Comparison of ENCODE assay signal across 18 mouse cellular contexts in genomic region chr10:62334686-62335422, GRCm38 (mm10). TPM values are rescaled to one million over a fixed set of nuclear protein-coding genes. Genes with fewer than 3 reads are reported as not detected.
DNase-seq lines count a peak whose midpoint lies in the region; ATAC-seq and TF ChIP-seq lines count a peak whose summit lies in the region.
"Had no signal": no experiment of that assay in that cellular context is flagged by ENCODE, and none has a peak within 500 bp of the region (broad histone marks: within the 10 kb centered on the region; RNA-seq: fewer than 3 reads in every experiment).

No protein-coding gene starts in this region.

- H3K4me1 ChIP-seq in heart, postnatal 0 days (ENCODE audit: control insufficient read depth, insufficient read depth): peaks cover 63% of the 10 kb centered on the region
- H3K4me1 ChIP-seq in CH12.LX (ENCODE audit: control insufficient read depth in 1 of 2, insufficient read depth in 2 of 2): peaks cover 10 to 54% of the 10 kb centered on the region in 2 experiments
- peaks cover 100% of the 10 kb centered on the region for H3K4me1 ChIP-seq in liver, embryonic 13.5 days (replicated peaks)
- peaks cover 41% of the 10 kb centered on the region for H3K4me1 ChIP-seq in kidney, embryonic 14.5 days (ENCODE audit: control insufficient read depth, insufficient read depth, low read length)

- TF ChIP-seq CTCF in heart, postnatal 0 days (IDR thresholded peaks at IDR 0.05; ENCODE audit: low read depth): no peak
- no peak for TF ChIP-seq CTCF in CH12.LX (conservative IDR thresholded peaks at IDR 0.05 in 1 of 2, IDR thresholded peaks at IDR 0.05 in 1 of 2; ENCODE audit: low read depth in 2 of 2, low read length in 2 of 2)

- no peaks in the 10 kb centered on the region for H3K36me3 ChIP-seq in heart, postnatal 0 days (replicated peaks; ENCODE audit: control insufficient read depth, insufficient read depth, low read length)
- H3K36me3 ChIP-seq in CH12.LX (replicated peaks in 1 of 2; ENCODE audit: control insufficient read depth in 1 of 2, insufficient read depth in 1 of 2, low read length in 1 of 2): peaks cover 0 to 6% of the 10 kb centered on the region in 2 experiments
- H3K36me3 ChIP-seq in liver, embryonic 13.5 days: peaks cover 10% of the 10 kb centered on the region
- H3K36me3 ChIP-seq in kidney, embryonic 14.5 days (ENCODE audit: control insufficient read depth, insufficient read depth, low read length): no peaks in the 10 kb centered on the region
- H3K36me3 ChIP-seq: embryonic facial prominence, embryonic 13.5 days; limb, embryonic 10.5 days; neural tube, embryonic 13.5 days had no signal

- no peak; the same call in 1 of the 2 replicates for TF ChIP-seq POLR2A in CH12.LX (IDR thresholded peaks at IDR 0.05; ENCODE audit: low read depth, low read length)

- 50% methylated on average over 20 of the region's 20 CpGs for WGBS in heart, postnatal 0 days
- 48% methylated on average over 20 of the region's 20 CpGs for WGBS in liver, embryonic 13.5 days (ENCODE audit: insufficient replicate concordance)
- 66% methylated on average over 20 of the region's 20 CpGs for WGBS in kidney, embryonic 14.5 days

- in situ Hi-C loops in CH12.LX (cut with MboI; ENCODE audit: low pct_ligation_motif_present, low pct_unique_long_range_greater_than_20kb, low sequenced_read_pairs): no loop called here

- dilution Hi-C loops in CH12.LX (cut with MboI; ENCODE audit: extremely low pct_ligation_motif_present, extremely low pct_unique_long_range_greater_than_20kb, low sequenced_read_pairs): no loop called here

- H3K4me3 ChIP-seq in heart, postnatal 0 days (ENCODE audit: low read depth, low read length): no peak overlapping the region
- H3K4me3 ChIP-seq in CH12.LX (replicated peaks in 1 of 3; ENCODE audit: low read depth in 2 of 3, low read length in 2 of 3, poor library complexity in 1 of 3): peak overlapping the region in 1 of 3 experiments; percentile 2
- peak overlapping the region; percentile 20 for H3K4me3 ChIP-seq in liver, embryonic 13.5 days (replicated peaks)
- H3K4me3 ChIP-seq in kidney, embryonic 14.5 days (ENCODE audit: low read length): no peak overlapping the region
- H3K4me3 ChIP-seq: embryonic facial prominence, embryonic 13.5 days; limb, embryonic 10.5 days; neural tube, embryonic 13.5 days had no signal

- peak overlapping the region; percentile 88 for H3K27ac ChIP-seq in heart, postnatal 0 days (ENCODE audit: low read depth)
- no peak overlapping the region for H3K27ac ChIP-seq in CH12.LX (ENCODE audit: insufficient read depth, low read depth)
- H3K27ac ChIP-seq in liver, embryonic 13.5 days: peak overlapping the region; percentile 99
- no peak overlapping the region for H3K27ac ChIP-seq in kidney, embryonic 14.5 days (ENCODE audit: low read depth, low read length)
- H3K27ac ChIP-seq: limb, embryonic 10.5 days; neural tube, embryonic 13.5 days had no signal

- H3K4me2 ChIP-seq in heart, postnatal 0 days (ENCODE audit: low read depth, low read length): no peak overlapping the region
- H3K4me2 ChIP-seq in CH12.LX (ENCODE audit: insufficient read depth, low read depth, poor library complexity, severe bottlenecking): peak overlapping the region; percentile 78
- peak overlapping the region; percentile 99 for H3K4me2 ChIP-seq in liver, embryonic 13.5 days
- no peak overlapping the region for H3K4me2 ChIP-seq in kidney, embryonic 14.5 days (replicated peaks; ENCODE audit: low read depth, low read length)
- H3K4me2 ChIP-seq: embryonic facial prominence, embryonic 13.5 days; neural tube, embryonic 13.5 days had no signal

- H3K9ac ChIP-seq in heart, postnatal 0 days (replicated peaks; ENCODE audit: low read depth, low read length): peak overlapping the region; percentile 29; the same call in 1 of the 2 replicates
- H3K9ac ChIP-seq in CH12.LX (ENCODE audit: insufficient read depth, low read depth): peak overlapping the region; percentile 11; the same call in 1 of the 2 replicates
- peak overlapping the region; percentile 49 for H3K9ac ChIP-seq in liver, embryonic 13.5 days
- no peak overlapping the region for H3K9ac ChIP-seq in kidney, embryonic 14.5 days (ENCODE audit: low read depth, low read length)
- H3K9ac ChIP-seq: embryonic facial prominence, embryonic 13.5 days; neural tube, embryonic 13.5 days had no signal

- no peak for TF ChIP-seq RAD21 in CH12.LX (IDR thresholded peaks at IDR 0.05; ENCODE audit: low read depth, low read length)

- H3K79me2 ChIP-seq in CH12.LX (replicated peaks; ENCODE audit: control insufficient read depth, extremely low read depth, insufficient read depth, poor library complexity, severe bottlenecking): no peaks in the 10 kb centered on the region

- peak; percentile 29 for DNase-seq in cerebellum, adult 9-10 months
- no peak for DNase-seq in cerebellum, adult 8-10 months
- no peak for DNase-seq in heart, postnatal 0 days (ENCODE audit: low spot score)
- DNase-seq in heart, adult 11 months: no peak
- DNase-seq in CH12.LX (ENCODE audit: extremely low read depth): peak; percentile 79
- DNase-seq in liver, embryonic 13.5 days: no peak
- DNase-seq: adrenal gland, adult 2 months; cerebellum, postnatal 25 days; kidney, postnatal 25 days; spleen, adult 18-20 months; thymus, postnatal 14 days had no signal

- no peaks in the 10 kb centered on the region for H3K9me3 ChIP-seq in heart, postnatal 0 days (replicated peaks; ENCODE audit: control insufficient read depth, low read length)
- H3K9me3 ChIP-seq in CH12.LX (replicated peaks; ENCODE audit: low read length): no peaks in the 10 kb centered on the region
- no peaks in the 10 kb centered on the region for H3K9me3 ChIP-seq in liver, embryonic 13.5 days (replicated peaks)
- H3K9me3 ChIP-seq in kidney, embryonic 14.5 days (ENCODE audit: control insufficient read depth, low read length): no peaks in the 10 kb centered on the region
- H3K9me3 ChIP-seq: embryonic facial prominence, embryonic 13.5 days; limb, embryonic 10.5 days; neural tube, embryonic 13.5 days had no signal

- no peaks in the 10 kb centered on the region for H3K27me3 ChIP-seq in heart, postnatal 0 days (ENCODE audit: control insufficient read depth, insufficient read depth, low read length)
- H3K27me3 ChIP-seq in CH12.LX (replicated peaks): no peaks in the 10 kb centered on the region
- H3K27me3 ChIP-seq in liver, embryonic 13.5 days: no peaks in the 10 kb centered on the region
- no peaks in the 10 kb centered on the region for H3K27me3 ChIP-seq in kidney, embryonic 14.5 days (ENCODE audit: control insufficient read depth, insufficient read depth, low read length)
- H3K27me3 ChIP-seq: embryonic facial prominence, embryonic 13.5 days; neural tube, embryonic 13.5 days had no signal

- no peak for TF ChIP-seq EP300 in heart, postnatal 0 days (IDR thresholded peaks at IDR 0.05; ENCODE audit: low read depth)
- no peak for TF ChIP-seq EP300 in CH12.LX (IDR thresholded peaks at IDR 0.05; ENCODE audit: low read length)

- no peak for ATAC-seq in heart, postnatal 0 days (ENCODE audit: insufficient read depth, low read depth)
- no peak for ATAC-seq in liver, embryonic 13.5 days (ENCODE audit: low read depth)
- ATAC-seq in kidney, embryonic 14.5 days (ENCODE audit: low FRiP score, low TSS enrichment): no peak
- ATAC-seq in erythroid progenitor cell, adult 5-6 weeks (replicated peaks; ENCODE audit: low FRiP score, poor library complexity, severe bottlenecking): no peak
- ATAC-seq: forebrain, embryonic 14.5 days; intestine, postnatal 0 days had no signal

TF ChIP-seq in CH12.LX, 34 proteins besides CTCF, POLR2A, EP300 and RAD21 (continues in another document):
- TF ChIP-seq TCF12 (IDR thresholded peaks at IDR 0.05; ENCODE audit: low read depth, low read length) (no peak), MEF2A (IDR thresholded peaks at IDR 0.05; ENCODE audit: borderline replicate concordance, low read depth, low read length) (no peak), TBP (conservative IDR thresholded peaks at IDR 0.05; ENCODE audit: low read depth, low read length) (0 out of 2 replicates have a peak, but pooled peaks have one; percentile 19), JUN (IDR thresholded peaks at IDR 0.05; ENCODE audit: insufficient read depth, low read depth, low read length) (no peak), BHLHE40 (IDR thresholded peaks at IDR 0.05; ENCODE audit: low read depth, low read length) (peak; percentile 78), SMC3 (IDR thresholded peaks at IDR 0.05; ENCODE audit: low read depth, low read length) (no peak), SIN3A (IDR thresholded peaks at IDR 0.05; ENCODE audit: low read length) (peak; percentile 70), ZKSCAN1 (IDR thresholded peaks at IDR 0.05; ENCODE audit: borderline replicate concordance, low read depth, low read length) (no peak), MXI1 (IDR thresholded peaks at IDR 0.05; ENCODE audit: low read depth, low read length) (peak; percentile 16; the same call in 1 of the 2 replicates), PAX5 (IDR thresholded peaks at IDR 0.05; ENCODE audit: low read length) (no peak), MAX (IDR thresholded peaks at IDR 0.05; ENCODE audit: low read length) (no peak), E2F4 (IDR thresholded peaks at IDR 0.05; ENCODE audit: insufficient replicate concordance, low read depth, low read length) (no peak), CHD2 (IDR thresholded peaks at IDR 0.05; ENCODE audit: low read length) (peak; percentile 23; the same call in 1 of the 2 replicates), USF1 (IDR thresholded peaks at IDR 0.05; ENCODE audit: low read depth, low read length) (no peak), GABPA (IDR thresholded peaks at IDR 0.05; ENCODE audit: insufficient replicate concordance, low read depth, low read length) (no peak), CHD1 (IDR thresholded peaks at IDR 0.05; ENCODE audit: low read depth, low read length) (0 out of 2 replicates have a peak, but pooled peaks have one; percentile 31), NELFE (IDR thresholded peaks at IDR 0.05; ENCODE audit: low read depth, low read length) (no peak), UBTF (IDR thresholded peaks at IDR 0.05; ENCODE audit: low read depth, low read length) (no peak), KAT2A (IDR thresholded peaks at IDR 0.05; ENCODE audit: insufficient replicate concordance, low read length) (no peak), HCFC1 (IDR thresholded peaks at IDR 0.05; ENCODE audit: low read depth, low read length) (no peak)

RNA-seq across cellular contexts. Expression of gene Hk1, which starts 44.9 kb away (rescaled TPM):
- 100.0 and 140 TPM in 2 replicates for total RNA-seq in heart, postnatal 0 days (2014; rRNA removed; ENCODE audit: low replicate concordance)
- 128 and 148 TPM in 2 replicates for polyA plus RNA-seq in heart, postnatal 0 days (2015; fragmentation: Nextera tagmentation; extraction: Ambion mirVana)
- 14.7 and 23.4 TPM in 2 replicates for total RNA-seq in CH12.LX (2012; rRNA removed)
- 9.3 and 9.9 TPM in 2 replicates for total RNA-seq in CH12.LX (2014; rRNA removed)
- 30.1 and 31.8 TPM in 2 replicates for polyA plus RNA-seq in CH12.LX (2012; ENCODE audit: insufficient read length, low read depth)
- 88.4 and 108 TPM in 2 replicates for polyA plus RNA-seq in liver, embryonic 13.5 days (2015; fragmentation: Nextera tagmentation; extraction: Ambion mirVana)
- 14.2 and 31.4 TPM in 2 replicates for polyA plus RNA-seq in kidney, embryonic 14.5 days (2014; fragmentation: Nextera tagmentation; extraction: Ambion mirVana)
- 101 and 130 TPM in 2 replicates for total RNA-seq in erythroid progenitor cell, adult 5-6 weeks (2015; ENCODE audit: low replicate concordance)
- 269 and 272 TPM in 2 replicates for total RNA-seq in erythroid progenitor cell, adult 5-6 weeks (2017; ENCODE audit: low replicate concordance)

Comparison
In these comparisons a context has a peak if more than half of its experiments do, and no peak if none do; other contexts are left out.
1. DNase-seq: peak in cerebellum, adult 9-10 months (single experiment) and CH12.LX (single experiment); none in cerebellum, adult 8-10 months (single experiment), heart, postnatal 0 days (single experiment), heart, adult 11 months (single experiment) and liver, embryonic 13.5 days (single experiment).
2. H3K27ac ChIP-seq: peak in heart, postnatal 0 days (single experiment) and liver, embryonic 13.5 days (single experiment); none in CH12.LX (single experiment) and kidney, embryonic 14.5 days (single experiment).
3. H3K4me2 ChIP-seq: peak in CH12.LX (single experiment) and liver, embryonic 13.5 days (single experiment); none in heart, postnatal 0 days (single experiment) and kidney, embryonic 14.5 days (single experiment).